Mouse (Mus musculus): ENCODE measurements around the gene Tmem179b. TPM values are rescaled to one million over a fixed set of nuclear protein-coding genes. Genes with fewer than 3 reads are reported as not detected.
A peak's percentile ranks its signal among the peaks of the same experiment; 100 is the strongest.

The Tmem179b gene
- polyA plus RNA-seq, 1 experiment from 2014 or later = 54.5 TPM

- ATAC-seq (ENCODE audit: extremely low read depth, insufficient number of reproducible peaks, low FRiP score, low TSS enrichment) = no peak
- peaks cover 33% of the 10 kb centered on the region for H3K36me3 ChIP-seq
- no peak overlapping the region for H3K4me3 ChIP-seq
- H3K4me2 ChIP-seq = no peak overlapping the region
- H3K27me3 ChIP-seq (replicated peaks) = no peaks in the 10 kb centered on the region
- H3K4me1 ChIP-seq = peaks cover 33% of the 10 kb centered on the region
- H3K27ac ChIP-seq (replicated peaks) = no peak overlapping the region
- H3K9ac ChIP-seq = no peak overlapping the region
- 26% methylated on average over 3 of the region's 3 CpGs for WGBS
- no peaks in the 10 kb centered on the region for H3K9me3 ChIP-seq
These were observed 47.5 kb downstream of the Tmem179b start for GRCm38 (mm10) chr19:8726609-8727390.

- H3K9ac ChIP-seq = peak overlapping the region; percentile 99
- 59% methylated on average over 4 of the region's 4 CpGs for WGBS
- H3K27ac ChIP-seq (replicated peaks) = peak overlapping the region; percentile 95
- peaks cover 33% of the 10 kb centered on the region for H3K36me3 ChIP-seq
- H3K4me2 ChIP-seq = peak overlapping the region; percentile 91
- peaks cover 39% of the 10 kb centered on the region for H3K4me1 ChIP-seq
- H3K9me3 ChIP-seq = no peaks in the 10 kb centered on the region
- ATAC-seq (ENCODE audit: extremely low read depth, insufficient number of reproducible peaks, low FRiP score, low TSS enrichment) = no peak
- H3K4me3 ChIP-seq = peak overlapping the region; percentile 93
- no peaks in the 10 kb centered on the region for H3K27me3 ChIP-seq (replicated peaks)
These were observed 49.1 kb downstream of the Tmem179b start for GRCm38 (mm10) chr19:8725081-8725613.

GRCm38 (mm10) chr19:8724392-8724791 is 49.9 kb downstream of the Tmem179b start:
- H3K27ac ChIP-seq (replicated peaks) = peak overlapping the region; percentile 95
- no peak for ATAC-seq (ENCODE audit: extremely low read depth, insufficient number of reproducible peaks, low FRiP score, low TSS enrichment)
- WGBS = 2% methylated on average over 2 of the region's 2 CpGs

DNA sequence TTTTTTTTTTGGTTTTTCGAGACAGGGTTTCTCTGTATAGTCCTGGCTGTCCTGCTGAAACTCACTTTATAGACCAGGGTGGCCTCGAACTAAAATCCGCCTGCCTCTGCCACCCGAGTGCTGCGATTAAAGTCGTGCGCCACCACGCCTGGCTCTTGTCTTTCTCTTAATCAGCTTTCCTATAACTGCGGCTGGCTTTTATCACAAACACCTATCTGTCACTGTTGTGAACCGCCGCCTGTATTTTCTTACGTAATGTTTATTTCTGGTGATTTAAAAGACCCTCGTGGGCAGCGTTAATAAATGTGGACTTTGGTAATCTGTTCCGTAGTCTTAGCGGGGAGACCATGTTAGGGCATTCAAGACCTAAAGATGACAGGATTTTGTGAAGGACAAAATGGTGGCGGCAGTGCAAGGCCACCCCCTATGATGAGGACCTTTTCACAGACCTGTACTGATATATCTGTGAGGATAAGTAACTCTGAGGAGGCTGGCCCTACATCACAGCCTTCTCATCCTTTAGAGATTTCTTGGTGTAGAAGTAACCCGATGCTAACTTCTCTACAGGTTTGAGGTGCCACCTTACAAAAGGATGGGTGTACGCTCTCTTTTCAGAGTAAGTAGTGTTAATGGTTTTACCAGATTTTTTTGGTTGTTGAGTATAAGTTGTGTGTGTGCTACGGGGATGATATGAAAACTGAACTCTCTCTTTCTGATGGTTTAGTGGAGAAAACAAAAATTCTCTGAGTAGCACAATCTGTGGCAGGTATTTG is 50.5 kb downstream of the Tmem179b start:
- peaks cover 39% of the 10 kb centered on the region for H3K4me1 ChIP-seq
- H3K27ac ChIP-seq (replicated peaks) = peak overlapping the region; percentile 95
- H3K9me3 ChIP-seq = no peaks in the 10 kb centered on the region
- H3K9ac ChIP-seq = peak overlapping the region; percentile 99
- ATAC-seq (ENCODE audit: extremely low read depth, insufficient number of reproducible peaks, low FRiP score, low TSS enrichment) = no peak
- WGBS = under 1% methylated on average over 20 of the region's 20 CpGs
- peaks cover 33% of the 10 kb centered on the region for H3K36me3 ChIP-seq
- no peaks in the 10 kb centered on the region for H3K27me3 ChIP-seq (replicated peaks)
- peak overlapping the region; percentile 91 for H3K4me2 ChIP-seq
- peak overlapping the region; percentile 93 for H3K4me3 ChIP-seq

More at GRCm38 (mm10) chr19:8724392-8724791, 49.9 kb downstream of the Tmem179b start:
- Histone ChIP-seq H3K4me2 (peak overlapping the region; percentile 91), H3K4me1 (peaks cover 39% of the 10 kb centered on the region), H3K9ac (peak overlapping the region; percentile 99), H3K4me3 (peak overlapping the region; percentile 93), H3K27me3 (replicated peaks) (no peaks in the 10 kb centered on the region), H3K9me3 (no peaks in the 10 kb centered on the region), H3K36me3 (peaks cover 33% of the 10 kb centered on the region)

GRCm38 (mm10) chr19:8722907-8723573 is 51.2 kb downstream of the Tmem179b start, which contains the start of gene Slc3a2:
Gene Slc3a2, minus strand, starts transcription at chr19:8723369.
- Histone ChIP-seq H3K27ac (replicated peaks) (peak within 1 kb of the TSS; percentile 95), H3K4me1 (peaks cover 39% of the 10 kb centered on the region), H3K36me3 (peaks cover 33% of the 10 kb centered on the region), H3K9ac (peak within 1 kb of the TSS; percentile 99), H3K27me3 (replicated peaks) (no peaks in the 10 kb centered on the region), H3K4me3 (peak within 1 kb of the TSS; percentile 93), H3K4me2 (peak within 1 kb of the TSS; percentile 91), H3K9me3 (no peaks in the 10 kb centered on the region)
- ATAC-seq (ENCODE audit: extremely low read depth, insufficient number of reproducible peaks, low FRiP score, low TSS enrichment) = peak; percentile 95
- under 1% methylated on average over 50 of the region's 50 CpGs for WGBS

GRCm38 (mm10) chr19:8722559-8722906 is 51.7 kb downstream of the Tmem179b start:
- Histone ChIP-seq H3K4me3 (peak overlapping the region; percentile 93), H3K27ac (replicated peaks) (peak overlapping the region; percentile 95), H3K9ac (peak overlapping the region; percentile 89), H3K27me3 (replicated peaks) (no peaks in the 10 kb centered on the region), H3K36me3 (peaks cover 33% of the 10 kb centered on the region), H3K9me3 (no peaks in the 10 kb centered on the region), H3K4me2 (peak overlapping the region; percentile 91), H3K4me1 (peaks cover 39% of the 10 kb centered on the region)
- ATAC-seq (ENCODE audit: extremely low read depth, insufficient number of reproducible peaks, low FRiP score, low TSS enrichment) = no peak
- 0% methylated on average over 5 of the region's 5 CpGs for WGBS

Small RNA genes lying within 50 kb of the gene (microRNA-seq; reads per million reads assigned to microRNA genes)
- not detected for gene Mir6992

Other genes with a start within 250 kb of the Tmem179b start
- gene Slc22a8, start 183.2 kb downstream of the Tmem179b start, polyA plus RNA-seq (2015; fragmentation: Nextera tagmentation; extraction: Ambion mirVana) = 0.04 and 0.06 TPM in 2 replicates
- not detected in 2 replicates for gene Slc22a6, start 156.4 kb downstream of the Tmem179b start, polyA plus RNA-seq (2015; fragmentation: Nextera tagmentation; extraction: Ambion mirVana)
- 0.04 TPM in 1 of 2 replicates, not detected in the other for gene Chrm1, start 110.7 kb downstream of the Tmem179b start, polyA plus RNA-seq (2015; fragmentation: Nextera tagmentation; extraction: Ambion mirVana)
- gene Slc3a2, start 51.1 kb downstream of the Tmem179b start, polyA plus RNA-seq (2015; fragmentation: Nextera tagmentation; extraction: Ambion mirVana) = 72.8 and 74.8 TPM in 2 replicates
- 54.1 and 60.0 TPM in 2 replicates for gene Wdr74, start 38.6 kb downstream of the Tmem179b start, polyA plus RNA-seq (2015; fragmentation: Nextera tagmentation; extraction: Ambion mirVana)
- gene 1700092M07Rik, start 33.7 kb downstream of the Tmem179b start, polyA plus RNA-seq (2015; fragmentation: Nextera tagmentation; extraction: Ambion mirVana) = 1.3 and 1.4 TPM in 2 replicates
- gene Stx5a, start 33.1 kb downstream of the Tmem179b start, polyA plus RNA-seq (2015; fragmentation: Nextera tagmentation; extraction: Ambion mirVana) = 81.1 and 87.5 TPM in 2 replicates
- gene Nxf1, start 17.4 kb downstream of the Tmem179b start, polyA plus RNA-seq (2015; fragmentation: Nextera tagmentation; extraction: Ambion mirVana) = 123 and 124 TPM in 2 replicates
- gene Tmem223, start 3.5 kb downstream of the Tmem179b start, polyA plus RNA-seq (2015; fragmentation: Nextera tagmentation; extraction: Ambion mirVana) = 154 and 167 TPM in 2 replicates
- gene Taf6l, start 11.9 kb upstream of the Tmem179b start, polyA plus RNA-seq (2015; fragmentation: Nextera tagmentation; extraction: Ambion mirVana) = 18.2 and 19.6 TPM in 2 replicates
- gene Polr2g, start 24.1 kb upstream of the Tmem179b start, polyA plus RNA-seq (2015; fragmentation: Nextera tagmentation; extraction: Ambion mirVana) = 129 and 143 TPM in 2 replicates
- 3.7 and 3.9 TPM in 2 replicates for gene Zbtb3, start 28.1 kb upstream of the Tmem179b start, polyA plus RNA-seq (2015; fragmentation: Nextera tagmentation; extraction: Ambion mirVana)
- 32.9 and 38.9 TPM in 2 replicates for gene Ttc9c, start 44.9 kb upstream of the Tmem179b start, polyA plus RNA-seq (2015; fragmentation: Nextera tagmentation; extraction: Ambion mirVana)
- 2.9 TPM in 2 replicates for gene Hnrnpul2, start 45.5 kb upstream of the Tmem179b start, polyA plus RNA-seq (2015; fragmentation: Nextera tagmentation; extraction: Ambion mirVana)
- not detected in 2 replicates for gene AC129217.1, start 55.3 kb upstream of the Tmem179b start, polyA plus RNA-seq (2015; fragmentation: Nextera tagmentation; extraction: Ambion mirVana)
- gene Bscl2, start 63.0 kb upstream of the Tmem179b start, polyA plus RNA-seq (2015; fragmentation: Nextera tagmentation; extraction: Ambion mirVana) = 44.6 and 45.3 TPM in 2 replicates
- 2.2 TPM in 2 replicates for gene Gng3, start 64.7 kb upstream of the Tmem179b start, polyA plus RNA-seq (2015; fragmentation: Nextera tagmentation; extraction: Ambion mirVana)
- gene Lrrn4cl, start 76.3 kb upstream of the Tmem179b start, polyA plus RNA-seq (2015; fragmentation: Nextera tagmentation; extraction: Ambion mirVana) = 0.79 and 0.88 TPM in 2 replicates
- gene Ubxn1, start 97.0 kb upstream of the Tmem179b start, polyA plus RNA-seq (2015; fragmentation: Nextera tagmentation; extraction: Ambion mirVana) = 112 and 139 TPM in 2 replicates
- 56.6 and 62.6 TPM in 2 replicates for gene Uqcc3, start 106.5 kb upstream of the Tmem179b start, polyA plus RNA-seq (2015; fragmentation: Nextera tagmentation; extraction: Ambion mirVana)
- 48.2 and 49.5 TPM in 2 replicates for gene Lbhd1, start 109.3 kb upstream of the Tmem179b start, polyA plus RNA-seq (2015; fragmentation: Nextera tagmentation; extraction: Ambion mirVana)
- not detected in 2 replicates for gene Gm49403, start 109.5 kb upstream of the Tmem179b start, polyA plus RNA-seq (2015; fragmentation: Nextera tagmentation; extraction: Ambion mirVana)
- gene 1810009A15Rik, start 114.4 kb upstream of the Tmem179b start, polyA plus RNA-seq (2015; fragmentation: Nextera tagmentation; extraction: Ambion mirVana) = 61.9 and 71.3 TPM in 2 replicates
- gene Gm49416, start 114.5 kb upstream of the Tmem179b start, polyA plus RNA-seq (2015; fragmentation: Nextera tagmentation; extraction: Ambion mirVana) = not detected in 2 replicates
- 23.9 and 25.5 TPM in 2 replicates for gene Ints5, start 118.5 kb upstream of the Tmem179b start, polyA plus RNA-seq (2015; fragmentation: Nextera tagmentation; extraction: Ambion mirVana)
- gene Ganab, start 123.6 kb upstream of the Tmem179b start, polyA plus RNA-seq (2015; fragmentation: Nextera tagmentation; extraction: Ambion mirVana) = 63.5 and 63.8 TPM in 2 replicates
- 40.6 and 41.4 TPM in 2 replicates for gene B3gat3, start 145.9 kb upstream of the Tmem179b start, polyA plus RNA-seq (2015; fragmentation: Nextera tagmentation; extraction: Ambion mirVana)
- gene Rom1, start 154.9 kb upstream of the Tmem179b start, polyA plus RNA-seq (2015; fragmentation: Nextera tagmentation; extraction: Ambion mirVana) = 2.4 and 2.7 TPM in 2 replicates
- gene Eml3, start 155.1 kb upstream of the Tmem179b start, polyA plus RNA-seq (2015; fragmentation: Nextera tagmentation; extraction: Ambion mirVana) = 14.4 and 14.9 TPM in 2 replicates
- 83.6 and 88.0 TPM in 2 replicates for gene Mta2, start 167.4 kb upstream of the Tmem179b start, polyA plus RNA-seq (2015; fragmentation: Nextera tagmentation; extraction: Ambion mirVana)
- gene Tut1, start 179.4 kb upstream of the Tmem179b start, polyA plus RNA-seq (2015; fragmentation: Nextera tagmentation; extraction: Ambion mirVana) = 16.3 and 17.1 TPM in 2 replicates
- gene Eef1g, start 192.6 kb upstream of the Tmem179b start, polyA plus RNA-seq (2015; fragmentation: Nextera tagmentation; extraction: Ambion mirVana) = 251 and 281 TPM in 2 replicates
- 22.8 TPM in 2 replicates for gene Ahnak, start 214.8 kb upstream of the Tmem179b start, polyA plus RNA-seq (2015; fragmentation: Nextera tagmentation; extraction: Ambion mirVana)